8 mouse cellular contexts compared by ENCODE assay signal in the genomic region with DNA sequence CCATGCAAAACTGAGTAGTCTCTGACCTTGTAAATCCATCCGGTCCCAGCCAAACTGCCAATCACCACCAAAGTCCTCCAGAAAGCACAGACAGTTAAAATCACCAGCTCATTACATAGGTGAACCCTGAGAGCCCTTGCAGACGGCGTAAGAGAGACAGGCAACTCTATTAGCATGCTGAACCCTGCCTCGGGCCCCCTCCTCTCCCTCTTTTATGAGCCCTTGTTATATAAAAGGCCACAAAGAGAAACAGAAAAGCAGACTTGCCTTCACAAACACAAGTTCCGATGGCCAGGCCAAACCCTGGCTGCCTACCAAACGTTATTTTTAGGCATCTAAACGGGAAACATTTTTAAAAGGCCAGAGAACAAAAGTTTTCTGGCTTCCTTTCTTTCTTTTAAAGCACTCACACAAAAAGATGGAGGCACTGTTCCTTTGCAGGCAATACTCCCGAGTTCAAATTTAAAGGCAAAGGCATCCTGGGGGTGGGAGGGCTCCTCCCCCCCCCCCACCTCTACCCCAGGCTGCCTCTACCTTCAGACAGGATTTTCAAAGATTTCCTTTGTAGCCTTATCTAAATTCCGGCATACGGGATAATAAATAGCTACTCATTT. TPM values are rescaled to one million over a fixed set of nuclear protein-coding genes. Genes with fewer than 3 reads are reported as not detected.
DNase-seq lines count a peak whose midpoint lies in the region; ATAC-seq and TF ChIP-seq lines count a peak whose summit lies in the region.

No protein-coding gene starts in this region.

- ATAC-seq in megakaryocyte-erythroid progenitor cell, adult 5-6 weeks (replicated peaks; ENCODE audit: low FRiP score, low TSS enrichment, poor library complexity, severe bottlenecking): no peak

- H3K9me3 ChIP-seq in heart, embryonic 10.5 days: no peaks in the 10 kb centered on the region

- 0 out of 2 replicates have a peak overlapping the region, but pooled peaks have one; percentile 81 for H3K27ac ChIP-seq in heart, embryonic 10.5 days
- no peak overlapping the region for H3K27ac ChIP-seq in macrophage
- H3K27ac ChIP-seq in thymus, adult 2 months (ENCODE audit: control insufficient read depth, insufficient read depth, low read length): no peak overlapping the region

- H3K27me3 ChIP-seq in heart, embryonic 10.5 days (ENCODE audit: insufficient read depth, poor library complexity, severe bottlenecking): peaks cover 14% of the 10 kb centered on the region
- peaks cover 32% of the 10 kb centered on the region for H3K27me3 ChIP-seq in thymus, adult 2 months (ENCODE audit: control insufficient read depth, insufficient read depth, low read length)

- DNase-seq in gastrocnemius, postnatal 14 days: peak; percentile 23
- DNase-seq in gastrocnemius, adult 18-20 months (ENCODE audit: low spot score): no peak
- DNase-seq in cerebellum, adult 9-10 months: peak; percentile 75
- no peak for DNase-seq in heart, embryonic 10.5 days (ENCODE audit: low spot score)
- DNase-seq in kidney, adult 9 months: peak; percentile 53
- no peak for DNase-seq in thymus, adult 2 months

- no peak for TF ChIP-seq POLR2A in thymus, adult 2 months (IDR thresholded peaks at IDR 0.05; ENCODE audit: control insufficient read depth, extremely low read depth, insufficient read depth, low read length, poor library complexity)

- intact Hi-C loops in gastrocnemius, postnatal 14 days (cut with DNase I; ENCODE audit: low total_unique reads): no loop called here

- TF ChIP-seq CTCF in thymus, adult 2 months (IDR thresholded peaks at IDR 0.05; ENCODE audit: borderline replicate concordance, control insufficient read depth, extremely low read depth, insufficient read depth, low read length, poor library complexity): no peak

- H3K36me3 ChIP-seq in heart, embryonic 10.5 days: no peaks in the 10 kb centered on the region
- no peaks in the 10 kb centered on the region for H3K36me3 ChIP-seq in macrophage (ENCODE audit: inconsistent target)
- H3K36me3 ChIP-seq in thymus, adult 2 months (ENCODE audit: control insufficient read depth, insufficient read depth, low read length): no peaks in the 10 kb centered on the region

- H3K4me3 ChIP-seq in heart, embryonic 10.5 days: peak overlapping the region; percentile 81
- peak overlapping the region; percentile 22; the same call in 1 of the 2 replicates for H3K4me3 ChIP-seq in macrophage (ENCODE audit: inconsistent target)
- H3K4me3 ChIP-seq in thymus, adult 2 months (ENCODE audit: control insufficient read depth, insufficient read depth, low read length): no peak overlapping the region

- H3K79me2 ChIP-seq in macrophage (ENCODE audit: inconsistent target): no peaks in the 10 kb centered on the region

- WGBS in heart, embryonic 10.5 days: 25% methylated on average over 10 of the region's 10 CpGs
- 11% methylated on average over 10 of the region's 10 CpGs for WGBS in macrophage (ENCODE audit: missing documents)
- 18% methylated on average over 10 of the region's 10 CpGs for WGBS in thymus, adult 2 months

- peaks cover 36% of the 10 kb centered on the region for H3K4me1 ChIP-seq in heart, embryonic 10.5 days
- H3K4me1 ChIP-seq in thymus, adult 2 months (replicated peaks; ENCODE audit: control insufficient read depth, insufficient read depth, low read length): peaks cover 21% of the 10 kb centered on the region

RNA-seq across cellular contexts. Expression of gene Phf21b, which starts 3.3 kb away (rescaled TPM):
- total RNA-seq in gastrocnemius, postnatal 14 days (2021): under 1 TPM; 0.59 to 0.69 TPM
- total RNA-seq in gastrocnemius, adult 18-20 months (2021): under 1 TPM; 0.23 to 0.57 TPM
- 0.16 and 0.41 TPM in 2 replicates for polyA plus RNA-seq in heart, embryonic 10.5 days (2016; fragmentation: Nextera tagmentation; extraction: Ambion mirVana)
- 10 to 100 TPM in 2 of 26 experiments, 1 to 10 TPM in 24; 1.1 to 10.3 (median 3.6) TPM for total RNA-seq in macrophage (2018; cell fraction: chromatin; rRNA removed)
- under 1 TPM in 22 of 26 experiments, not detected in 4; 0.03 to 0.56 (median 0.13) TPM for total RNA-seq in macrophage (2018; cell fraction: cytosol; rRNA removed)
- total RNA-seq in macrophage (2018; cell fraction: nucleus; rRNA removed): 1 to 10 TPM in 17 of 26 experiments, under 1 TPM in 8, not detected in 1; 0.29 to 9.2 (median 1.4) TPM
- polyA plus RNA-seq in macrophage (2018): 0.14 to 0.21 TPM (median 0.19 TPM) in 3 replicates
- polyA plus RNA-seq in thymus, adult 2 months (2012; rRNA removed): 2.7 and 3.0 TPM in 2 replicates
- 4.0 TPM in 1 of 2 replicates, not detected in the other for total RNA-seq in megakaryocyte-erythroid progenitor cell, adult 5-6 weeks (2014; fragmentation: Nextera tagmentation)
- not detected in 2 replicates for total RNA-seq in megakaryocyte-erythroid progenitor cell, adult 5-6 weeks (2017)

Comparison
In these comparisons a context has a peak if more than half of its experiments do, and no peak if none do; other contexts are left out.
1. DNase-seq: peak in gastrocnemius, postnatal 14 days (single experiment), cerebellum, adult 9-10 months (single experiment) and kidney, adult 9 months (single experiment); none in gastrocnemius, adult 18-20 months (single experiment), heart, embryonic 10.5 days (single experiment) and thymus, adult 2 months (single experiment).